Mouse (Mus musculus): ENCODE data around the gene Elp4. TPM values are rescaled to one million over a fixed set of nuclear protein-coding genes. Genes with fewer than 3 reads are reported as not detected.

Elp4 gene
- polyA plus RNA-seq, 1 experiment from 2014 or later, result 39.2 TPM

DNA sequence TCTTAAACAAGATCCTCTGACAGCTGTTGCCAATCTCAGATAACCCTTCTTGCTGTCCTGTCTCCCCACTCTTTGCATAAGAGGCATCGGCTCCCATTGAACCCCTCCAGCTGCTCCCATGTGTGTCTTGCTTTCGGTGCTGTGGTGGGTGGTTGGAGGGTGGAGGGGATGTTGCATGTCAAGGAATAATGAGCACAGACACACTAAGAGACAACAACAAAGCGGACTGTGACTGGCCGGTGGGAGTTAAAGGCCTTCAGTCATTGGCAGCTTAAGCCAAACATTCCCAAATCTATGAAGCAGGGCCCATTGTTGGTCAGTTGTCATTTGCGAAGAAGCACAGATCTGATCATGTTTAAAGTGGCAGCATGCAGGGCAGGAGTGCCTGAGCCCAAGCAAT is 206.6 kb downstream of the Elp4 start:
- Histone ChIP-seq H3K9me3 (ENCODE audit: control insufficient read depth, low read length) (no peaks in the 10 kb centered on the region), H3K4me1 (ENCODE audit: control insufficient read depth, insufficient read depth, low read length) (no peaks in the 10 kb centered on the region), H3K27me3 (ENCODE audit: control insufficient read depth, insufficient read depth, low read length) (peaks cover 15% of the 10 kb centered on the region), H3K36me3 (ENCODE audit: control insufficient read depth, insufficient read depth, low read length) (no peaks in the 10 kb centered on the region), H3K27ac (replicated peaks; ENCODE audit: low read depth, low read length) (no peak overlapping the region), H3K9ac (replicated peaks; ENCODE audit: low read length) (no peak overlapping the region), H3K4me3 (replicated peaks; ENCODE audit: low read depth, low read length) (no peak overlapping the region), H3K4me2 (ENCODE audit: low read length) (no peak overlapping the region)
- ATAC-seq (ENCODE audit: low FRiP score, low TSS enrichment), result no peak
- DNase-seq, result no peak
- 60% methylated on average over 5 of the region's 5 CpGs for WGBS

DNA sequence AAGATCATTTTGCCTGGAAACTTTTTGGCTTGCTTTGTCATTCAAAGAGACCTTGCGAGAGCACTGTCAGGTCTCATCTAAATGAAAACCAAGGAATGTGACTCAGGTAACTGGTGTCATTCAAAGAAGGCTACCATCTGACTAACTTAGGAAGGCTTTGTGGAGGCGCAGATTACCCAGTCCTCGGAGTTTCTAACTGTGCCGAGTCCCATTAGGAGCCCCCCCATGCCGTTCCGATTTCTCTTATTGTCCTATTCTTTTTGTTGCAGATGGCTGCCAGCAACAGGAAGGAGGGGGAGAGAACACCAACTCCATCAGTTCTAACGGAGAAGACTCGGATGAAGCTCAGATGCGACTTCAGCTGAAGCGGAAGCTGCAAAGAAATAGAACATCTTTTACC is 213.1 kb downstream of the Elp4 start:
- peaks cover 78% of the 10 kb centered on the region for H3K27me3 ChIP-seq (ENCODE audit: control insufficient read depth, insufficient read depth, low read length)
- no peak for ATAC-seq (ENCODE audit: low FRiP score, low TSS enrichment)
- H3K9ac ChIP-seq (replicated peaks; ENCODE audit: low read length), result no peak overlapping the region
- H3K4me1 ChIP-seq (ENCODE audit: control insufficient read depth, insufficient read depth, low read length), result 0 out of 2 replicates have a peak, but pooled peaks cover 5% of the 10 kb centered on the region
- no peak overlapping the region for H3K4me3 ChIP-seq (replicated peaks; ENCODE audit: low read depth, low read length)
- 4% methylated on average over 10 of the region's 10 CpGs for WGBS
- no peaks in the 10 kb centered on the region for H3K9me3 ChIP-seq (ENCODE audit: control insufficient read depth, low read length)
- no peak overlapping the region; the same call in 1 of the 2 replicates for H3K4me2 ChIP-seq (ENCODE audit: low read length)
- H3K36me3 ChIP-seq (ENCODE audit: control insufficient read depth, insufficient read depth, low read length), result no peaks in the 10 kb centered on the region
- H3K27ac ChIP-seq (replicated peaks; ENCODE audit: low read depth, low read length), result no peak overlapping the region
- DNase-seq, result peak; percentile 20

DNA sequence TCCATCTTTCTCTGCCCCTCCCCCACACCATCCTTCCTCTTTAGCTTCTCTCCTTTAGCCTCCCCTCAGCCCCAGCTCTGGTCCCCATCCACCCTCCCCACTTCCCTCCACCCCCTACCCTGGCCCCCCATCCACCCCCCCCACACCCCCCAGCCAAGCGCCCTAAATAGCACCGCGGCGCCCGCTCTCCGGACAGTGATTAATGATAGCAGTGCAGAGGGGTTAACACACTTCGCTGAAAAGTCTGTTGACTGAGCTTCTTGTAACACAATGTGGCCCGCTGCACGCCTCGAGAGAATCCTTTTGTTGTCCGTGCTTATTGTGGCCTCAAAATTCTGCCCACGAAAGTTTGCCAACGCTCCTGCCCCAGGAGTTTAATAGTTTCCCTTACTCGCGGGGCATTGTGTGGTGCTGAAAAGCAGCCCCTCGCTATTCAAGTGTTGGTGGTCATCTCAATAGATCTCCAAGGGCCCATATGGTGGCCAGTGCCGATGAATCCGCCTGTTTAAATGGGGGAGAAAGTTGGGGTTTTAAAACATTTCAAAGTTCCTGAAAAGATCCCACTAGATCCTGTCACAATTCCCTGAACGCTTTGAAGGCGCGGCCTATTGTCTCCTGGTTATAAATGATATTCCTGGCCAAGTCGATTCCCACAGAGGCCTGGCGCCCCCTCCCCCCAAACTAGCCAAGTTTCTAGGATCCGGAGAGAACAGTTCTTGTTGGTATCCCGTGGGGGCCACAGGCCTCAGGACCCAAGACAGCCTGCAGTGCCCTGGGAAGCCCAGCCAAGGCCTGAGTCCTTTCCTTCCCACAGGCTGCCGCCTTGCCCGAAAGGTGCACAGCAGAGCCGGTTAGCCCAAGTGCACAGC is 214.4 kb downstream of the Elp4 start:
- H3K27me3 ChIP-seq (ENCODE audit: control insufficient read depth, insufficient read depth, low read length), result peaks cover 86% of the 10 kb centered on the region
- 1% methylated on average over 28 of the region's 28 CpGs for WGBS
- H3K9ac ChIP-seq (replicated peaks; ENCODE audit: low read length), result no peak overlapping the region
- H3K9me3 ChIP-seq (ENCODE audit: control insufficient read depth, low read length), result no peaks in the 10 kb centered on the region
- H3K27ac ChIP-seq (replicated peaks; ENCODE audit: low read depth, low read length), result 0 out of 2 replicates have a peak overlapping the region, but pooled peaks have one; percentile 15
- H3K4me1 ChIP-seq (ENCODE audit: control insufficient read depth, insufficient read depth, low read length), result 0 out of 2 replicates have a peak, but pooled peaks cover 5% of the 10 kb centered on the region
- ATAC-seq (ENCODE audit: low FRiP score, low TSS enrichment) (0 out of 2 replicates have a peak, but pooled peaks have one; percentile 26), DNase-seq (peak; percentile 50)
- H3K4me2 ChIP-seq (ENCODE audit: low read length), result peak overlapping the region; percentile 35
- H3K36me3 ChIP-seq (ENCODE audit: control insufficient read depth, insufficient read depth, low read length), result no peaks in the 10 kb centered on the region
- H3K4me3 ChIP-seq (replicated peaks; ENCODE audit: low read depth, low read length), result no peak overlapping the region

DNA sequence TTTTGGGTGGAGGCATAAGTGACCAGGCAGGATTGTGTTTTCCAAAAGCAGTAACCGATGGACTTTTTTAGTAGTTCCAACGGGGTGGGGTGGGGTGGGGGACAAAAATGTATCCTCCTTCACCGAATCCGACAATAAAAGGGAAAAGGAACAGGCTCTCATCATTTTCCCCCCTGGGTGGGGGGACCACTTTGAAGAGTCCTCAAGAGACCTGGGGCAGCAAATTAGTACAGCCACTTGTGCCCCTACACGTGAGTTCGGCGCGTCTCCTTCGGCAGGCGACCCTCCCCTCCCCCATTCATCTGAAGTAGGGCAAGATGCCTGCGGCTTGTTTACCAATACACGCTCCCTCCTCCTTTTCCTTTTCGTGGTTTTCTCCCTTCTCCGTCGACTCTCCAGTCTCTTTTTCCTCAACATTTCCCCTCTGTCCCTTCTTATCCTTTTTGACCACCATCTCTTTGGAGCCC is 215.0 kb downstream of the Elp4 start:
- Histone ChIP-seq H3K9ac (replicated peaks; ENCODE audit: low read length) (no peak overlapping the region), H3K36me3 (ENCODE audit: control insufficient read depth, insufficient read depth, low read length) (no peaks in the 10 kb centered on the region), H3K4me2 (ENCODE audit: low read length) (peak overlapping the region; percentile 35), H3K27me3 (ENCODE audit: control insufficient read depth, insufficient read depth, low read length) (peaks cover 87% of the 10 kb centered on the region), H3K27ac (replicated peaks; ENCODE audit: low read depth, low read length) (0 out of 2 replicates have a peak overlapping the region, but pooled peaks have one; percentile 15), H3K4me1 (ENCODE audit: control insufficient read depth, insufficient read depth, low read length) (0 out of 2 replicates have a peak, but pooled peaks cover 5% of the 10 kb centered on the region), H3K9me3 (ENCODE audit: control insufficient read depth, low read length) (no peaks in the 10 kb centered on the region), H3K4me3 (replicated peaks; ENCODE audit: low read depth, low read length) (no peak overlapping the region)
- WGBS, result 2% methylated on average over 15 of the region's 15 CpGs
- DNase-seq (peak; percentile 48), ATAC-seq (ENCODE audit: low FRiP score, low TSS enrichment) (no peak)

DNA sequence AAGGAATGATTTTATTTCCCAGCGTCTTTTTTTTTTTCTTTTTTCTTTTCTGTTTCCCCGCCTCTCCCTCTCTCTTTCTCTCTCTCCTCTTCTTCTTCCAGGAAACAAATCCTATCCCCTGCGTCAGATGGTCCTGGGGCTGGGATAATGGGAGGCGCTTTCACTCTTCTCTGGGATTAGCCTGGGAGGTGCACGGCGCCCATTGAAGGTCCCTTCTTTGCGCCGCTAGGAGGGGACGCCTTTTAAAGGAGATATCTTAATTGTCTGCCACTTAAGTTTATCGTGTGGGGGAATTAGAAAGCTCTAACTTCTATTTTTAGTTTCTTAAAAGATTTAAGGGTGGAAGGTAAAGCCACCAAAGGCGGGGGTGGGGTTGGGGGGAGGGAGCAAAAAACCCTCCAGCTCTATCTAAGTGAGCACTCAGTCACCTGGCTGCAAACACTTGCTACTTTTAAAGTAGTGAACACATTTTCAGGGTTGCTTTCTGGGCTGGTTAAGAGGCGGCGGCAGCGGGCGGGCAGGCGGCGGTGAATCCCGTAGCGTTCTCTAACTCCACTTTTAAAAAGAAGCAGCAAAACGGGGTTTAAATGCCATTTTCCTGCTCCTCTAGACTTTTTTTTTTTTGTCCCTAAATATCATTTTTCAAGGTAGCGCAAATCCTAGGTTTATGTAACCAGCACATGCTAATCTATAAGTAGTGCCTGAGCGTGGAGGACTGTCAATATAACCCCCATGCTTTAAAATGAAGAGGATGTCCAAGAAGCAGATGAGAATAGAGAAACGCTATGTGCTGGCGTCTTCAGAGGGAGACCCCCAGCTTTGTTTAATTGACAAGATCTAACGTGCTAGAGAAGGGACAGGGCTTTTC is 215.7 kb downstream of the Elp4 start:
- ATAC-seq (ENCODE audit: low FRiP score, low TSS enrichment) (no peak), DNase-seq (peak; percentile 29)
- Histone ChIP-seq H3K4me2 (ENCODE audit: low read length) (peak overlapping the region; percentile 35), H3K9ac (replicated peaks; ENCODE audit: low read length) (no peak overlapping the region), H3K9me3 (ENCODE audit: control insufficient read depth, low read length) (no peaks in the 10 kb centered on the region), H3K4me1 (ENCODE audit: control insufficient read depth, insufficient read depth, low read length) (0 out of 2 replicates have a peak, but pooled peaks cover 5% of the 10 kb centered on the region), H3K27me3 (ENCODE audit: control insufficient read depth, insufficient read depth, low read length) (peaks cover 92% of the 10 kb centered on the region), H3K36me3 (ENCODE audit: control insufficient read depth, insufficient read depth, low read length) (no peaks in the 10 kb centered on the region), H3K27ac (replicated peaks; ENCODE audit: low read depth, low read length) (no peak overlapping the region), H3K4me3 (replicated peaks; ENCODE audit: low read depth, low read length) (peak overlapping the region; percentile 2; the same call in 1 of the 2 replicates)
- WGBS, result under 1% methylated on average over 25 of the region's 25 CpGs

DNA sequence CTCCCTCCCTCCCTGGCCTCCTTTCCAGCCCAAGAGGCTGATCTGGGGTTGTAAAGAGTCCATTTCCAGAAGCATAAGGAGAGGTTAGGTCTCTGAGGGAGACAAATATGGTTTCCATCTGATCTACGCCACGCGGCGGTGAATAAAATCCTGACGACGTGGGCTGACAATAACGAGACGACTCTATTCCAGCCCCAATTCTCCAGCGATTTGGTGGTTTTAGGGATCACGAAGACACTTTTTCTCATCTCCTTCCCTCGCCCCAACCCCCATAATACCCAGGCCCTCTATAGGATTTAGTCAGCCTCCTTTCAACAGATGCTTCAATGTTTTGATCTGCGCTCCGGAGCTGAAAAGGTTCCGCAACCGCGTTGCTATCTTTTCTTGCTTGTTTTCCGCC is 216.4 kb downstream of the Elp4 start:
- ATAC-seq (ENCODE audit: low FRiP score, low TSS enrichment), result peak; percentile 7; the same call in 1 of the 2 replicates
- Histone ChIP-seq H3K4me1 (ENCODE audit: control insufficient read depth, insufficient read depth, low read length) (0 out of 2 replicates have a peak, but pooled peaks cover 5% of the 10 kb centered on the region), H3K27me3 (ENCODE audit: control insufficient read depth, insufficient read depth, low read length) (peaks cover 92% of the 10 kb centered on the region), H3K27ac (replicated peaks; ENCODE audit: low read depth, low read length) (0 out of 2 replicates have a peak overlapping the region, but pooled peaks have one; percentile 22), H3K4me2 (ENCODE audit: low read length) (peak overlapping the region; percentile 35), H3K9ac (replicated peaks; ENCODE audit: low read length) (no peak overlapping the region), H3K4me3 (replicated peaks; ENCODE audit: low read depth, low read length) (peak overlapping the region; percentile 2; the same call in 1 of the 2 replicates), H3K36me3 (ENCODE audit: control insufficient read depth, insufficient read depth, low read length) (no peaks in the 10 kb centered on the region), H3K9me3 (ENCODE audit: control insufficient read depth, low read length) (no peaks in the 10 kb centered on the region)
- peak; percentile 57 for DNase-seq
- WGBS, result 2% methylated on average over 17 of the region's 17 CpGs

DNA sequence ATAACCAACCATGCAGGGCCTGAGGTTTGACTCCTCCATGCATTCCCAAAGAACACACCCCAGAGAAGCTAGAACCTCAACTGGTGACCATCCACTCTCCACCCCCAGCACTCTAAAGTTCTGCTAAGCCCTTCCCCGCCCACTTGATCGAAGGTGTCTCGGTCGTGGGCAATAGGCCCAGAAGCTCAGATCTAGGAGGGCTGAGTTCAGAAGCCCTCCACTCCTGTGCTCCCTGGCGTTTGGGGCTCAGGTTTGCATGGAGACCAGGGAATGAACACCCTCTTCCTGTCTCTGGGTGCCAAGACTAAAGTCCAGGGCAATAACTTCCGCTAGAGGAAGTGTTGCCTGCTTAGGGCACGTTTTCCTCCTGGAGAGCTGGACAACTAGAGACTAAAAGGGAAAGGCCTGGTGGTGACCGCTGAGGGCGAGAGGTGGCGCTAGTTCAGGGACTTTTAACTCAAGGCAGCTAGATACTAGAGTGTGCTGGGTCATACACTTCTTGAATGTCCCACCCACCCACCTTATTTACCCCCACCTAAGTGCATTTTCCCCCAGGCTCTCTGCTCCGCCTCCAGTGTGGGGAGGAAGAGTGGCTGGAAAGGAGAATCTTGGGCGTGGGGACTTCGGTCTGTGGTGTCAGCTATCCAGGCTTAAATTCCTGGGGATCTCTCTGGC is 216.9 kb downstream of the Elp4 start:
- DNase-seq (peak; percentile 53), ATAC-seq (ENCODE audit: low FRiP score, low TSS enrichment) (peak; percentile 22; the same call in 1 of the 2 replicates)
- Histone ChIP-seq H3K9me3 (ENCODE audit: control insufficient read depth, low read length) (no peaks in the 10 kb centered on the region), H3K27me3 (ENCODE audit: control insufficient read depth, insufficient read depth, low read length) (peaks cover 91% of the 10 kb centered on the region), H3K27ac (replicated peaks; ENCODE audit: low read depth, low read length) (0 out of 2 replicates have a peak overlapping the region, but pooled peaks have one; percentile 22), H3K4me3 (replicated peaks; ENCODE audit: low read depth, low read length) (no peak overlapping the region), H3K4me1 (ENCODE audit: control insufficient read depth, insufficient read depth, low read length) (0 out of 2 replicates have a peak, but pooled peaks cover 5% of the 10 kb centered on the region), H3K4me2 (ENCODE audit: low read length) (peak overlapping the region; percentile 35), H3K36me3 (ENCODE audit: control insufficient read depth, insufficient read depth, low read length) (no peaks in the 10 kb centered on the region), H3K9ac (replicated peaks; ENCODE audit: low read length) (no peak overlapping the region)
- WGBS, result 2% methylated on average over 13 of the region's 13 CpGs
